Mouse (Mus musculus): ENCODE results near the gene Gpsm3. TPM values are rescaled to one million over a fixed set of nuclear protein-coding genes. Genes with fewer than 3 reads are reported as not detected.

The Gpsm3 gene
- total and polyA plus RNA-seq, 2 experiments from 2014 or later = 0.53 to 6.0 TPM

- 61% methylated on average over 2 of the region's 2 CpGs for WGBS
Observed at GRCm38 (mm10) chr17:34635671-34636070, 46.1 kb downstream of the Gpsm3 start.

GRCm38 (mm10) chr17:34637459-34637858 lies 47.9 kb downstream of the Gpsm3 start:
- H3K9me3 ChIP-seq (replicated peaks; ENCODE audit: control insufficient read depth, low read length) = no peaks in the 10 kb centered on the region
- H3K27ac ChIP-seq (ENCODE audit: low read depth) = no peak overlapping the region
- no peak overlapping the region for H3K9ac ChIP-seq (replicated peaks; ENCODE audit: low read depth, low read length)
- WGBS = 56% methylated on average over 3 of the region's 3 CpGs
- H3K36me3 ChIP-seq (replicated peaks; ENCODE audit: control insufficient read depth, insufficient read depth, low read length) = no peaks in the 10 kb centered on the region
- H3K27me3 ChIP-seq (ENCODE audit: control insufficient read depth, insufficient read depth, low read length) = peaks cover 14% of the 10 kb centered on the region
- no peaks in the 10 kb centered on the region; the same call in 1 of the 2 replicates for H3K4me1 ChIP-seq (ENCODE audit: control insufficient read depth, insufficient read depth)
- DNase-seq (ENCODE audit: low spot score) (no peak), ATAC-seq (ENCODE audit: insufficient read depth, low read depth) (no peak)
- no peak for TF ChIP-seq EP300 (IDR thresholded peaks at IDR 0.05; ENCODE audit: low read depth)
- TF ChIP-seq CTCF (IDR thresholded peaks at IDR 0.05; ENCODE audit: low read depth) = no peak
- no peak overlapping the region for H3K4me2 ChIP-seq (ENCODE audit: low read depth, low read length)
- no peak overlapping the region for H3K4me3 ChIP-seq (ENCODE audit: low read depth, low read length)

More at GRCm38 (mm10) chr17:34635671-34636070, 46.1 kb downstream of the Gpsm3 start:
- Histone ChIP-seq H3K4me2 (ENCODE audit: low read depth, low read length) (no peak overlapping the region), H3K27ac (ENCODE audit: low read depth) (no peak overlapping the region), H3K9ac (replicated peaks; ENCODE audit: low read depth, low read length) (no peak overlapping the region), H3K9me3 (replicated peaks; ENCODE audit: control insufficient read depth, low read length) (no peaks in the 10 kb centered on the region), H3K4me1 (ENCODE audit: control insufficient read depth, insufficient read depth) (no peaks in the 10 kb centered on the region; the same call in 1 of the 2 replicates), H3K36me3 (replicated peaks; ENCODE audit: control insufficient read depth, insufficient read depth, low read length) (no peaks in the 10 kb centered on the region), H3K4me3 (ENCODE audit: low read depth, low read length) (no peak overlapping the region), H3K27me3 (ENCODE audit: control insufficient read depth, insufficient read depth, low read length) (peaks cover 32% of the 10 kb centered on the region)
- no peak for TF ChIP-seq EP300 (IDR thresholded peaks at IDR 0.05; ENCODE audit: low read depth)
- TF ChIP-seq CTCF (IDR thresholded peaks at IDR 0.05; ENCODE audit: low read depth) = no peak
- DNase-seq (ENCODE audit: low spot score) (no peak), ATAC-seq (ENCODE audit: insufficient read depth, low read depth) (no peak)

GRCm38 (mm10) chr17:34639461-34640255 lies 50.1 kb downstream of the Gpsm3 start:
- no peaks in the 10 kb centered on the region for H3K9me3 ChIP-seq (replicated peaks; ENCODE audit: control insufficient read depth, low read length)
- H3K4me1 ChIP-seq (ENCODE audit: control insufficient read depth, insufficient read depth) = no peaks in the 10 kb centered on the region; the same call in 1 of the 2 replicates
- H3K27ac ChIP-seq (ENCODE audit: low read depth) = peak overlapping the region; percentile 80
- no peaks in the 10 kb centered on the region for H3K27me3 ChIP-seq (ENCODE audit: control insufficient read depth, insufficient read depth, low read length)
- H3K9ac ChIP-seq (replicated peaks; ENCODE audit: low read depth, low read length) = no peak overlapping the region
- WGBS = 71% methylated on average over 7 of the region's 7 CpGs
- ATAC-seq (ENCODE audit: insufficient read depth, low read depth) (no peak), DNase-seq (ENCODE audit: low spot score) (no peak)
- no peak overlapping the region for H3K4me2 ChIP-seq (ENCODE audit: low read depth, low read length)
- no peak overlapping the region for H3K4me3 ChIP-seq (ENCODE audit: low read depth, low read length)
- H3K36me3 ChIP-seq (replicated peaks; ENCODE audit: control insufficient read depth, insufficient read depth, low read length) = no peaks in the 10 kb centered on the region
- TF ChIP-seq EP300 (IDR thresholded peaks at IDR 0.05; ENCODE audit: low read depth) = no peak

GRCm38 (mm10) chr17:34640778-34641601 lies 51.4 kb downstream of the Gpsm3 start:
- ATAC-seq (ENCODE audit: insufficient read depth, low read depth) (peak; percentile 47), DNase-seq (ENCODE audit: low spot score) (peak; percentile 74)
- Histone ChIP-seq H3K27me3 (ENCODE audit: control insufficient read depth, insufficient read depth, low read length) (no peaks in the 10 kb centered on the region), H3K9me3 (replicated peaks; ENCODE audit: control insufficient read depth, low read length) (no peaks in the 10 kb centered on the region), H3K4me1 (ENCODE audit: control insufficient read depth, insufficient read depth) (peaks cover 8% of the 10 kb centered on the region), H3K9ac (replicated peaks; ENCODE audit: low read depth, low read length) (no peak overlapping the region), H3K4me3 (ENCODE audit: low read depth, low read length) (no peak overlapping the region), H3K4me2 (ENCODE audit: low read depth, low read length) (no peak overlapping the region), H3K36me3 (replicated peaks; ENCODE audit: control insufficient read depth, insufficient read depth, low read length) (no peaks in the 10 kb centered on the region), H3K27ac (ENCODE audit: low read depth) (peak overlapping the region; percentile 80)
- no peak for TF ChIP-seq EP300 (IDR thresholded peaks at IDR 0.05; ENCODE audit: low read depth)
- peak; percentile 34 for TF ChIP-seq CTCF (IDR thresholded peaks at IDR 0.05; ENCODE audit: low read depth)
- WGBS = 14% methylated on average over 11 of the region's 11 CpGs

Other genes with a start within 250 kb of the Gpsm3 start
- not detected in 2 replicates for gene Btnl2, start 235.0 kb upstream of the Gpsm3 start, total RNA-seq (2014; rRNA removed; ENCODE audit: low replicate concordance)
- gene Btnl2, start 235.0 kb upstream of the Gpsm3 start, polyA plus RNA-seq (2015; fragmentation: Nextera tagmentation; extraction: Ambion mirVana) = not detected in 2 replicates
- not detected in 2 replicates for gene Btnl1, start 212.7 kb upstream of the Gpsm3 start, total RNA-seq (2014; rRNA removed; ENCODE audit: low replicate concordance)
- gene Btnl1, start 212.7 kb upstream of the Gpsm3 start, polyA plus RNA-seq (2015; fragmentation: Nextera tagmentation; extraction: Ambion mirVana) = not detected in 2 replicates
- not detected in 2 replicates for gene BC051142, start 191.0 kb upstream of the Gpsm3 start, total RNA-seq (2014; rRNA removed; ENCODE audit: low replicate concordance)
- gene BC051142, start 191.0 kb upstream of the Gpsm3 start, polyA plus RNA-seq (2015; fragmentation: Nextera tagmentation; extraction: Ambion mirVana) = 0.41 and 0.62 TPM in 2 replicates
- gene Btnl4, start 112.5 kb upstream of the Gpsm3 start, total RNA-seq (2014; rRNA removed; ENCODE audit: low replicate concordance) = not detected in 2 replicates
- gene Btnl4, start 112.5 kb upstream of the Gpsm3 start, polyA plus RNA-seq (2015; fragmentation: Nextera tagmentation; extraction: Ambion mirVana) = not detected in 2 replicates
- gene Btnl6, start 72.5 kb upstream of the Gpsm3 start, total RNA-seq (2014; rRNA removed; ENCODE audit: low replicate concordance) = not detected in 2 replicates
- gene Btnl6, start 72.5 kb upstream of the Gpsm3 start, polyA plus RNA-seq (2015; fragmentation: Nextera tagmentation; extraction: Ambion mirVana) = not detected in 2 replicates
- gene Notch4, start 25.5 kb upstream of the Gpsm3 start, total RNA-seq (2014; rRNA removed; ENCODE audit: low replicate concordance) = 40.7 and 43.2 TPM in 2 replicates
- gene Notch4, start 25.5 kb upstream of the Gpsm3 start, polyA plus RNA-seq (2015; fragmentation: Nextera tagmentation; extraction: Ambion mirVana) = 6.3 and 6.8 TPM in 2 replicates
- 42.6 and 59.1 TPM in 2 replicates for gene Pbx2, start 1.5 kb downstream of the Gpsm3 start, total RNA-seq (2014; rRNA removed; ENCODE audit: low replicate concordance)
- gene Pbx2, start 1.5 kb downstream of the Gpsm3 start, polyA plus RNA-seq (2015; fragmentation: Nextera tagmentation; extraction: Ambion mirVana) = 3.3 and 4.4 TPM in 2 replicates
- gene Ager, start 8.1 kb downstream of the Gpsm3 start, total RNA-seq (2014; rRNA removed; ENCODE audit: low replicate concordance) = 2.7 and 5.8 TPM in 2 replicates
- 0.85 and 1.9 TPM in 2 replicates for gene Ager, start 8.1 kb downstream of the Gpsm3 start, polyA plus RNA-seq (2015; fragmentation: Nextera tagmentation; extraction: Ambion mirVana)
- 29.6 and 42.5 TPM in 2 replicates for gene Rnf5, start 13.9 kb downstream of the Gpsm3 start, total RNA-seq (2014; rRNA removed; ENCODE audit: low replicate concordance)
- gene Rnf5, start 13.9 kb downstream of the Gpsm3 start, polyA plus RNA-seq (2015; fragmentation: Nextera tagmentation; extraction: Ambion mirVana) = 79.9 and 86.5 TPM in 2 replicates
- gene Agpat1, start 14.5 kb downstream of the Gpsm3 start, total RNA-seq (2014; rRNA removed; ENCODE audit: low replicate concordance) = 112 and 120 TPM in 2 replicates
- gene Agpat1, start 14.5 kb downstream of the Gpsm3 start, polyA plus RNA-seq (2015; fragmentation: Nextera tagmentation; extraction: Ambion mirVana) = 39.1 and 39.6 TPM in 2 replicates
- 0.15 and 0.93 TPM in 2 replicates for gene Egfl8, start 26.2 kb downstream of the Gpsm3 start, total RNA-seq (2014; rRNA removed; ENCODE audit: low replicate concordance)
- 0.97 and 1.3 TPM in 2 replicates for gene Egfl8, start 26.2 kb downstream of the Gpsm3 start, polyA plus RNA-seq (2015; fragmentation: Nextera tagmentation; extraction: Ambion mirVana)
- 35.7 and 37.4 TPM in 2 replicates for gene Ppt2, start 38.7 kb downstream of the Gpsm3 start, total RNA-seq (2014; rRNA removed; ENCODE audit: low replicate concordance)
- gene Ppt2, start 38.7 kb downstream of the Gpsm3 start, polyA plus RNA-seq (2015; fragmentation: Nextera tagmentation; extraction: Ambion mirVana) = 24.0 and 25.7 TPM in 2 replicates
- 0.35 TPM in 1 of 2 replicates, not detected in the other for gene Prrt1, start 39.7 kb downstream of the Gpsm3 start, total RNA-seq (2014; rRNA removed; ENCODE audit: low replicate concordance)
- 0.16 and 0.19 TPM in 2 replicates for gene Prrt1, start 39.7 kb downstream of the Gpsm3 start, polyA plus RNA-seq (2015; fragmentation: Nextera tagmentation; extraction: Ambion mirVana)
- gene Fkbpl, start 55.0 kb downstream of the Gpsm3 start, total RNA-seq (2014; rRNA removed; ENCODE audit: low replicate concordance) = 2.6 and 7.1 TPM in 2 replicates
- 12.3 and 13.4 TPM in 2 replicates for gene Fkbpl, start 55.0 kb downstream of the Gpsm3 start, polyA plus RNA-seq (2015; fragmentation: Nextera tagmentation; extraction: Ambion mirVana)
- gene Atf6b, start 57.3 kb downstream of the Gpsm3 start, total RNA-seq (2014; rRNA removed; ENCODE audit: low replicate concordance) = 15.8 and 16.6 TPM in 2 replicates
- 22.5 and 24.3 TPM in 2 replicates for gene Atf6b, start 57.3 kb downstream of the Gpsm3 start, polyA plus RNA-seq (2015; fragmentation: Nextera tagmentation; extraction: Ambion mirVana)
- 24.5 and 26.8 TPM in 2 replicates for gene Tnxb, start 80.7 kb downstream of the Gpsm3 start, total RNA-seq (2014; rRNA removed; ENCODE audit: low replicate concordance)
- 1.8 and 2.0 TPM in 2 replicates for gene Tnxb, start 80.7 kb downstream of the Gpsm3 start, polyA plus RNA-seq (2015; fragmentation: Nextera tagmentation; extraction: Ambion mirVana)
- gene C4b, start 154.1 kb downstream of the Gpsm3 start, total RNA-seq (2014; rRNA removed; ENCODE audit: low replicate concordance) = 0.80 and 0.85 TPM in 2 replicates
- gene C4b, start 154.1 kb downstream of the Gpsm3 start, polyA plus RNA-seq (2015; fragmentation: Nextera tagmentation; extraction: Ambion mirVana) = 0.88 and 0.93 TPM in 2 replicates
- gene Cyp21a1, start 214.8 kb downstream of the Gpsm3 start, total RNA-seq (2014; rRNA removed; ENCODE audit: low replicate concordance) = not detected in 2 replicates
- gene Cyp21a1, start 214.8 kb downstream of the Gpsm3 start, polyA plus RNA-seq (2015; fragmentation: Nextera tagmentation; extraction: Ambion mirVana) = not detected in 2 replicates
- 2.6 and 9.2 TPM in 2 replicates for gene Stk19, start 247.1 kb downstream of the Gpsm3 start, total RNA-seq (2014; rRNA removed; ENCODE audit: low replicate concordance)
- 20.5 and 20.7 TPM in 2 replicates for gene Stk19, start 247.1 kb downstream of the Gpsm3 start, polyA plus RNA-seq (2015; fragmentation: Nextera tagmentation; extraction: Ambion mirVana)
- 19.2 and 22.3 TPM in 2 replicates for gene Dxo, start 247.2 kb downstream of the Gpsm3 start, total RNA-seq (2014; rRNA removed; ENCODE audit: low replicate concordance)
- gene Dxo, start 247.2 kb downstream of the Gpsm3 start, polyA plus RNA-seq (2015; fragmentation: Nextera tagmentation; extraction: Ambion mirVana) = 23.0 and 24.3 TPM in 2 replicates

Data from heart, postnatal 0 days (tissue).